Mouse (Mus musculus): ENCODE data around the gene Sord.

The Sord gene

DNA sequence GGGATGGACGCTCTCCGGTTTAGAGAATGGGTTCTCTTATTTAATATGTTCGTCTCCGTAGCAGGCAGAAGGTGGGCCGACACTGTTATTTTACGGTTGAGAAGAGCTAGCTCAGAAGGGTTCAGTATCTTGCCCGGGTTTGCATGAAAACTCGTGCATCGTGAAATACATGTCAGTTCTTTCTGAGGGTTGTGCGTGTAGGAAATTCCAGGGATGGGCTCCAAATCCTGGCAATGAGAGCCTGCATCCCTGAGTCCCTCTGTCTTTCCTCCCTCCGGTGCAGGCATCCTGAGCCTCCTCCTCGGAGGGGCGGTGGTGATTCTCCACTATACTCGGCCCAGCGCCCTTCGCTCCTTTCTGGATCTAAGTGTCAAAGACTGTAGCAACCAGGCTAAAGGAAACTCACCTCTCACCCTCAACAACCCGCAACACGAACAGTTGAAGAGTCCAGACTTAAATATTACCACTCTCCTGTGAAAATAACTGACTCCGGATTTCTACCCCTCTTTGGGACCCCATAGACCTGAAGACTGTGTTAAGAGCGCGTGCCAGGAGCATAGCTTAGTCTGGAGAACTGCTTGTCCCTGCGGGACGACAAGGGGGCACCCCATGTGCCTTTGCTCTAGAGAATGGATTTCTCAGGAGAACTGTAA lies 67.5 kb downstream of the Sord start:
- DNase-seq (ENCODE audit: low read depth, low spot score): no peak

- DNase-seq (ENCODE audit: low read depth, low spot score): peak; percentile 90
These were observed 68.2 kb downstream of the Sord start for GRCm38 (mm10) chr2:122302574-122303241.

DNA sequence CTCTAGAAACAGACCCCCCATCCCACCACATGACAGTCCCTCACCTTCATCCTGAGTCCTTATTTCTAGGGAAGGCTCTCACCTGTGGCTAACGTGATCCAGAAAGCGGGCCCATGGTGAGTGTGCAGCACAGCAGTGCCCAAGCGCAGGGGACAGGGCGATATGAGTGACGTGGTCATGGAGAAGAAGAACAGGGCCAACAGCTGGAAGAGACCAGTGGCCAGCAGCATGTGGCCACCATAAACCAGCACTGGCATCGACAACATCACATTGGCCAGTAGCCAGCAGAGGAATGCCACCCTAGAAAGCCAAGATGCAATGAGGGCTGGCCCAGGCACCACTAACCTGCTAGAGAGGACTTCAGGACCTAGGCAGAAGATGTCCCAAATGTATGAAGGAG lies 70.0 kb downstream of the Sord start:
- DNase-seq (ENCODE audit: low read depth, low spot score): no peak

GRCm38 (mm10) chr2:122305097-122305892 lies 70.7 kb downstream of the Sord start:
- no peak for DNase-seq (ENCODE audit: low read depth, low spot score)

- DNase-seq (ENCODE audit: low read depth, low spot score): no peak
These were observed 71.6 kb downstream of the Sord start for GRCm38 (mm10) chr2:122306184-122306583.

DNA sequence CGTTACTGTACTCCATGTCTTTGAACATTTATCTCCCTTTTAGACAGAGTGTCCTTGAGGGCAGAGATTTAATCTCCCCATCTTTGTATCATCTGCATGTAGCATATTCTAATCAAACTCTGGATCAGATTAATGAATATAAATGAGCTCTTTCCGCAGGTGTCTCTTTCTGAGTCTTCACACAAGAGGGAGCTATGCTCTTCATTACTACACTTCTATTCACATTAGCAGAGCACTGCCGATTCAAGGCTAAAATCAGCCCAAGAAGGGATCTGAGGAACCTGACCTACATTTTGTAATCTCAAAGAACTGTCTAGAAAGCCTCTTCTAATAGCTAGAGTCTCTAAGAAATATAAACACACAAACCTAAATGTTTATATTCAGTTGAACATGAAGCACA lies 75.1 kb downstream of the Sord start:
- DNase-seq (ENCODE audit: low read depth, low spot score): no peak

DNA sequence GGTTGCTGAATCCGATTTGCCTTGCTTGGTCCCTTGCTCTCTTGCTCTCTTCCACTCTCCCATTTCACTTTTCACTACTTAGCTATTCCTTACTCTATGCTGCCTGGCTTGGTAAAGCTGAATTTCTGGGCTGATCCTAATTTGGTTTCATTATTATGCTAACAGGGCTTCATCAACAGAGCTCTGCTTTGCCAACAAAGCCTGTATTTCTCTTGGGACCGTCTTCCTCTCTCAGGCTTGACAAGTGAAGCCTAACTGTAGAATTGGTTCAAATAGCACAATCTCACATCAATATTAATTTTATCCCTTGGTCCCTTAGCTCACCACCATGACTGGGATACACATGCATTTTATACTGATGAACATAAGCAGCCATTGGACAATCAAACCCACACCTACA lies 77.0 kb downstream of the Sord start:
- no peak for DNase-seq (ENCODE audit: low read depth, low spot score)

DNA sequence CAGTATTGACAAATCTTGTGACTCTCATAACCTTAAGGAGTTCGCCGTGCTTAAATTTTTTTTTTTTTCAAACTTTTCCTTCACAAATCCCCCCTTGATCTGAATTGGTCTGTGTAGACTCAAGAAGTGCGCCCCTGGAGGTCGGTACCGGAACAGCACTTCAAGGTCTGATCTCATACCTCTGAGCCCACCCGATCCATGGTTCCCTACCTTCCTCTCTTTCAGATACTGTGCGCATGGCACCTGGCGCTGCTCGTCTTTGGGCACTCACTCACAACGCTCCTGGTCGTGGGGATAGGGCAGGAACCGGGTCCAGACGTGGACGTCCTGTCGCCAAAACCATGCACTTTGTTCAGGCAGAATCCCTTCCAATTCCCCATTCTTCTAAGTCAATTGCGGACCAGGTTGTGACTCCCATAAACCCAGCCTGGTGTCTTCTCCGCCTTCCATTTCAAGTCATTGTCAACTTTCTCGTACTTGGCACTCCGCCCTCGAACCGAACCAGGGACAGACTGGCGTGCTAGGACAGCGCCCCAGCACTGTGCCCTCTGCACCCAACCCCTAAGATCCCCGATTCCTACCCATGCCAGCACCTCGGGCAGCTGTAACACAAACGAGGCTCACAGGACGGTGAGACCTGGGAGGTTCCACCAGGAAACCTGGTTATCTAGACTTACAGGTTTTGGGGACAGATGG lies 78.3 kb downstream of the Sord start:
- peak; percentile 87 for DNase-seq (ENCODE audit: low read depth, low spot score)

DNA sequence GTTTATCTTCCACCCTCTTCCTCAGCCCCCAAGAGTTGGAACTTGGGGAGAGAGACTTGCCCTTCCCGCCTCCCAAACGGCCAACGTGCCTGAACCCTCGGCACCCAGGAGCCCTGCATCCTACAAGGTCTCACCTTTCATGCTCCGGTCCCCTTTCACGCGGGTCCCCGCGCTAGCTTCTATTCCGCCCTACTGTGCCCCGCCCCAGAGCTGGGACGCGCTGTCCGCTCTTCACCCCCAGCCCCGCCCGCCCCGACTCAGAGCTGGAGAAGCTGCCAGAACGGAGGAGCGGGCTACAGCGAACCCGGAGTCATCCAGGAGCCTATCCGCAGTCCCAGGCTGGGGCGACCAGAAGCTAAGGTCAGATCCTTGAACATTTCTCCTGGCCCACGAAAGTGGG lies 79.0 kb downstream of the Sord start, which contains the start of gene Duoxa1:
TSS of gene Duoxa1 (minus strand) at position 195 of the 400 bp plus-strand sequence.
- peak; percentile 51 for DNase-seq (ENCODE audit: low read depth, low spot score)

Measured in ZHBTc4 (cell line).